Mouse (Mus musculus) forebrain, embryonic 15.5 days (tissue): ENCODE results near the gene Cxcl14. TPM values are rescaled to one million over a fixed set of nuclear protein-coding genes. Genes with fewer than 3 reads are reported as not detected.

Experiments
- ATAC-seq: fragments of 200-750 bp; cut with Nextera tagmentation; replicated peaks from 2 replicates; pipeline ENCODE4 v1.8.0; 2017; ENCODE audit warnings: mild to moderate bottlenecking, moderate TSS enrichment, moderate library complexity
- H3K27ac ChIP-seq: fragments of 300-500 bp; sonication (generic); replicated peaks from 2 replicates; pipeline ENCODE4 v1.5.1; 2015; ENCODE audit warnings: mild to moderate bottlenecking, inconsistent platforms
- H3K27me3 ChIP-seq: fragments of 300-500 bp; sonication (generic); 2 replicates; pipeline ENCODE4 v1.6.1; 2015; ENCODE audit warnings: inconsistent platforms
- H3K36me3 ChIP-seq: fragments of 300-500 bp; sonication (generic); 2 replicates; pipeline ENCODE4 v1.6.1; 2015; ENCODE audit warnings: mild to moderate bottlenecking, inconsistent platforms
- H3K4me1 ChIP-seq: fragments of 300-500 bp; sonication (generic); 2 replicates; pipeline ENCODE4 v1.6.1; 2015; ENCODE audit warnings: inconsistent platforms
- H3K4me2 ChIP-seq: fragments of 300-500 bp; sonication (generic); replicated peaks from 2 replicates; pipeline ENCODE4 v1.6.1; 2015; ENCODE audit warnings: mild to moderate bottlenecking, inconsistent platforms
- H3K4me3 ChIP-seq: fragments of 300-500 bp; sonication (generic); 2 replicates; pipeline ENCODE4 v1.5.1; 2015; ENCODE audit warnings: mild to moderate bottlenecking, inconsistent platforms
- H3K9ac ChIP-seq: fragments of 300-500 bp; sonication (generic); replicated peaks from 2 replicates; pipeline ENCODE4 v1.6.1; 2015; ENCODE audit warnings: mild to moderate bottlenecking, inconsistent platforms
- H3K9me3 ChIP-seq: fragments of 300-500 bp; sonication (generic); 2 replicates; pipeline ENCODE4 v1.6.1; 2016; ENCODE audit warnings: inconsistent platforms
- WGBS: fragments of 180-500 bp; shearing (Covaris S2); methylation state at CpG from one replicate; pipeline ENCODE4 v1.1.7; 2015; ENCODE audit warnings: mixed read lengths; 5-methylcytosine and 5-hydroxymethylcytosine counted together
- polyA plus RNA-seq: library from polyadenylated mRNA; unstranded; fragments of >200 nt; fragmentation: Nextera tagmentation; extraction: Ambion mirVana; gene quantifications from 2 replicates; pipeline ENCODE4 v1.2.1, GENCODE M21; 2015

Cxcl14 gene
- polyA plus RNA-seq, 1 experiment from 2014 or later, result 14.2 TPM

- Histone ChIP-seq H3K27ac (no peak overlapping the region), H3K4me1 (peaks cover 25% of the 10 kb centered on the region), H3K4me2 (peak overlapping the region; percentile 68), H3K27me3 (peaks cover 75% of the 10 kb centered on the region), H3K36me3 (no peaks in the 10 kb centered on the region), H3K9me3 (no peaks in the 10 kb centered on the region), H3K9ac (peak overlapping the region; percentile 27), H3K4me3 (peak overlapping the region; percentile 36)
- WGBS, result under 1% methylated on average over 55 of the region's 55 CpGs
- ATAC-seq, result 0 out of 2 replicates have a peak, but pooled peaks have one; percentile 19
Observed at GRCm38 (mm10) chr13:56259021-56259925, 37.1 kb downstream of the Cxcl14 start.

DNA sequence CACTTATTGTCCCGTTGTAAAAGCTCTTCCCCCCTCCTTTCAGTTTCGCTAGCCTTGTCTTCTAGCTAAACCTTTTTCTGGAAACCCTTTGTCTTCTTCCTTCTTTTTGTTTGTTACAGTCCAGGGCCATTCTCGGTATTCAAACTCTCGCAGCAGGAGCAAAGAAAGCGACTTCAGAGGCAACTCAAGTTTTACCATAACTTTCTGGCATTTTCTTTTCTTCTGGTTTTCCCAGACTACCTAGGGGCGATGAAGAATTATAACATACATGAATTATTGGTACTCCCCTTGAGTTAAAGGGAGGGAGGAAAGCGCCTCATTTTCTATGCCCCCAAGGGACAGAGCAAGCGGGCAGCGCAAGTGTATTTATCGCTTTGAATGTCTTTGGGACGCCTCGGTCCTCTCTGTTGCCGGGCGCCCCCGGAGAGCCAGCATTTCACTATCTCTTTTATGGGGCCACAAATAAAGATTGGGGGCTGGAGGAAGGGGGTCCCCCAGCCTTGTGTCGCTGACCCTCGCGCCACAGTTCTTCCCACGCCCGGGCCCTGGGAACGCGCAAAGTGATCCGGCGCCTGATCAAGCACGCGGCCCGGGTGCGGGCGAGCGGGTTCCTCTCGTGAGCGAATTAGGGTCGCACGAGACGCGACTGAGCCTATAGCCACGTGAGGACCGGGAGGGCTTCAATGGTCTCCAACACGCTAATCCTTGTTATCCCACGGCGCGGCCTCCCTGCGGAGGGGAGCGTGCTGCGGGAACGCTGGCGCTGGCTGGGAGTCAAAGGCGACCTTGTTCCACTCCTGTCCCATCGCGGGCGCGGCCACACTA lies 37.9 kb downstream of the Cxcl14 start:
- H3K4me2 ChIP-seq, result peak overlapping the region; percentile 68
- no peaks in the 10 kb centered on the region for H3K36me3 ChIP-seq
- H3K27me3 ChIP-seq, result peaks cover 82% of the 10 kb centered on the region
- under 1% methylated on average over 52 of the region's 52 CpGs for WGBS
- peak overlapping the region; percentile 27 for H3K9ac ChIP-seq
- no peaks in the 10 kb centered on the region for H3K9me3 ChIP-seq
- peak overlapping the region; percentile 36 for H3K4me3 ChIP-seq
- no peak overlapping the region for H3K27ac ChIP-seq
- peaks cover 25% of the 10 kb centered on the region for H3K4me1 ChIP-seq
- 0 out of 2 replicates have a peak, but pooled peaks have one; percentile 31 for ATAC-seq

DNA sequence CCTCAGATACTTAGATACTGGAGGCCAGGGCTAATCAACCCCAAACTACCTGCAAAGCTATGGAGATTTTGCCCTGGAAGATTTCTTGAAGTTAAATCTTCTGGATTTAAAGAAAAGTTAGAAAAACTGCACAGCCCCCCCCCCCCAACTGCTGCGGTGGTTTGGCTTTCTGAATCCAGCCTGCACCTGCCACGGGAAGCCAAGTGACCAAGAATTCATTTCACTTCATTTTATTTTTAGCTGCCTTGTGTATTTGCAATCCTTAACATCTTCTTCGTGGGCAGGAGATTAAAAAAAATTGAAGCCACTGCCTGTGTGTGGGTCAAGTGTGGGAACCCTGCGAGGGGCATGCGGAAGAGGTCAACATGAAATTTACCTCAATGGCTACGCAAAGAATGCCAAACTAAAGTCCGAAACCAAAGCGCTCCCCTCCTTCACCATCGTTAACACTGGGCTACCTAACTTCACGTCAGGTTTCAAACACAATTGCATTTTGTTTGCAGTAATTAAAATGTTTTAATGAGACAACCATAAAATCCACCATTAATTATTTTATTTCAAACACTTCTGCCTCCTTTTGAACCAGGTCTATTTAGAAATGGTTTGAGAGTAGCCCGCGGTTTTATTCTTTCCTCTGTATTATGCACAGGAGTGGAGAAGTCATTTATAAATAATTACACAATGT lies 38.7 kb downstream of the Cxcl14 start:
- Histone ChIP-seq H3K9ac (no peak overlapping the region), H3K4me3 (no peak overlapping the region), H3K27me3 (peaks cover 87% of the 10 kb centered on the region), H3K27ac (no peak overlapping the region), H3K4me1 (peaks cover 28% of the 10 kb centered on the region), H3K4me2 (no peak overlapping the region), H3K9me3 (no peaks in the 10 kb centered on the region), H3K36me3 (no peaks in the 10 kb centered on the region)
- WGBS, result 6% methylated on average over 12 of the region's 12 CpGs
- no peak for ATAC-seq

DNA sequence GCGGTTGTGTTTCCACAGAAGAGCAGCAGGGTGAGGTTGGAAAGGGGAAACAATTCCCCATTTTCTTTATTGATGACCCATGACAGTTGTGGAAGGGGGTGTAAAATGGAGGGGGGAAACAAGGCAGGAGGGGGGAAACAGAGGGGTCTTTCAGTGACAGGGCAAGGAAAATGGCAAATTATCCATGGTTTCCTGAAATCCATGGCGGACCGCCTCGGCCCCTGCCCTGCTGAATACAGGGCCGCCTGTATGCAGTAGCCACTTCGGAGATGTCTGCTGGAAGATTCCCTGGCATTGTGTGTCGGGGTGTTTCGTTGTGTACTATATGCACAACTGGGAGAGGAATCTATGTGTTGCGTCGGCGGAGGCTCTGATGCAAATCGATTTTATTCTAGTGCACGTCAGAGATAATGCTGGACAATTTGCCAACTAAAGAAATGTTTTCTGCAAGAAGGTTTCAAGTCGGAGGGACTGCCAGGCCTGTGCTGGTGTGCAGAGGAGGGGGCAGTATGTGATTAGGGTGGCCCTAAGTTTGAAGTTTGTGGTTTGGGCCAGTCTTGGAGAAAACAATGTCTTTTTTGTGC lies 39.5 kb downstream of the Cxcl14 start:
- peaks cover 36% of the 10 kb centered on the region for H3K4me1 ChIP-seq
- ATAC-seq, result no peak
- H3K4me2 ChIP-seq, result no peak overlapping the region

DNA sequence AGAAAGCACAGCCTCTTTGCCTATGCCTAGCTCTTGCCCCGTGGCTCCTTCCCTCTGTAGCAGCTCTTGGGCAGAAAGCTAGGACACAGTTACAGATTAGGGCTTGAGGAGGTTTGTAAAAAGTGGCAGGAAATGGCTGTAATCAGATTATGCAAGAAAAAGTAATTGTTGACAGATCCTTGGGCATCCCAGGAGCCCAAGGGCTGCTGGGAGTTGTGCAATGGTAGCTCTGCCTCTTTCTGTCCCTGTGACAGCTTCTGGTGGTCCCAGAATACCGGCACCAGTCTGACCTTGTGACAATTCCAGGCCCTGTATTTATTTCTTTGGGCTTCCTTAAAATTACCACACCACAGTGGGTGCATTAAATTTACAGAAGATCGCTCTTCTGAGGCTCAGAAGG lies 43.0 kb downstream of the Cxcl14 start:
- H3K9me3 ChIP-seq, result no peaks in the 10 kb centered on the region
- H3K27ac ChIP-seq, result no peak overlapping the region
- H3K9ac ChIP-seq, result no peak overlapping the region
- ATAC-seq, result no peak
- H3K36me3 ChIP-seq, result no peaks in the 10 kb centered on the region
- 18% methylated on average over 3 of the region's 3 CpGs for whole genome bisulfite sequencing
- H3K27me3 ChIP-seq, result peaks cover 93% of the 10 kb centered on the region
- H3K4me1 ChIP-seq, result peaks cover 21% of the 10 kb centered on the region
- no peak overlapping the region for H3K4me2 ChIP-seq
- H3K4me3 ChIP-seq, result no peak overlapping the region

More for the DNA sequence above, 39.5 kb downstream of the Cxcl14 start:
- no peaks in the 10 kb centered on the region for H3K9me3 ChIP-seq
- H3K36me3 ChIP-seq, result no peaks in the 10 kb centered on the region
- H3K27ac ChIP-seq, result no peak overlapping the region
- WGBS, result 12% methylated on average over 14 of the region's 14 CpGs
- peaks cover 90% of the 10 kb centered on the region for H3K27me3 ChIP-seq
- H3K9ac ChIP-seq, result no peak overlapping the region
- no peak overlapping the region for H3K4me3 ChIP-seq

DNA sequence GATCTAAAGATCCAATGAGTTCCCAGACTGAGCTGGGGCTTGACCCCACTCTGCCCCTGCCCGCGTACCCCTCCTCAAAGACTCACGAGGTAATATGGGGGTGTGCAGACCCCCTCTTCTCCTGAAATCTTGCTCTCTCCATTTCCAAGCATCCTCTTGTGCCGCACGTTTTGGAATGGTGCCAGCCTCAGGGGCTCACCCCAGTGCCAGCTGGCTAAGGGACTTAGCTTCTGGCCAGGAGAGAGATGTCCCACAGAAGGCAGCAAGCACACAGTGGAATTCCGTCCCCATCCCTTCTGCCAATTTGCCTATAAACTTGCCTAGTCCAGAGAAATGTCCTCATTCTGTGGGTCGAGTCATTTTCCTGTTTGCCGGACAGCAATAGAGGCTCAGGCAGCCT lies 43.6 kb downstream of the Cxcl14 start:
- Histone ChIP-seq H3K27ac (no peak overlapping the region), H3K4me1 (peaks cover 16% of the 10 kb centered on the region), H3K36me3 (no peaks in the 10 kb centered on the region), H3K27me3 (peaks cover 93% of the 10 kb centered on the region), H3K4me3 (peak overlapping the region; percentile 37; the same call in 1 of the 2 replicates), H3K4me2 (peak overlapping the region; percentile 62), H3K9me3 (no peaks in the 10 kb centered on the region), H3K9ac (no peak overlapping the region)
- 7% methylated on average over 8 of the region's 8 CpGs for WGBS
- no peak for ATAC-seq

- Histone ChIP-seq H3K4me3 (peak within 1 kb of the TSS; percentile 37), H3K27me3 (peaks cover 93% of the 10 kb centered on the region), H3K9me3 (no peaks in the 10 kb centered on the region), H3K27ac (no peak within 1 kb of the TSS), H3K36me3 (no peaks in the 10 kb centered on the region), H3K4me1 (peaks cover 16% of the 10 kb centered on the region), H3K9ac (0 out of 2 replicates have a peak within 1 kb of the TSS, but pooled peaks have one; percentile 26), H3K4me2 (peak within 1 kb of the TSS; percentile 62)
- 1% methylated on average over 65 of the region's 65 CpGs for WGBS
- peak; percentile 82 for ATAC-seq
Observed at GRCm38 (mm10) chr13:56251924-56252619, 44.3 kb downstream of the Cxcl14 start, which contains the start of gene Neurog1. Gene Neurog1, minus strand, starts transcription at chr13:56252163.

- Histone ChIP-seq H3K9ac (0 out of 2 replicates have a peak overlapping the region, but pooled peaks have one; percentile 26), H3K27ac (no peak overlapping the region), H3K36me3 (no peaks in the 10 kb centered on the region), H3K9me3 (no peaks in the 10 kb centered on the region), H3K27me3 (peaks cover 93% of the 10 kb centered on the region), H3K4me3 (peak overlapping the region; percentile 37), H3K4me2 (peak overlapping the region; percentile 62), H3K4me1 (peaks cover 16% of the 10 kb centered on the region)
- ATAC-seq, result peak; percentile 6; the same call in 1 of the 2 replicates
- WGBS, result 2% methylated on average over 59 of the region's 59 CpGs
Observed at GRCm38 (mm10) chr13:56251176-56251923, 45.0 kb downstream of the Cxcl14 start.

GRCm38 (mm10) chr13:56250551-56251161 lies 45.7 kb downstream of the Cxcl14 start:
- H3K4me3 ChIP-seq, result no peak overlapping the region
- 2% methylated on average over 14 of the region's 14 CpGs for WGBS
- peaks cover 16% of the 10 kb centered on the region for H3K4me1 ChIP-seq
- no peak for ATAC-seq
- H3K27me3 ChIP-seq, result peaks cover 89% of the 10 kb centered on the region
- no peak overlapping the region for H3K27ac ChIP-seq
- no peak overlapping the region for H3K4me2 ChIP-seq
- no peaks in the 10 kb centered on the region for H3K36me3 ChIP-seq
- no peak overlapping the region for H3K9ac ChIP-seq
- H3K9me3 ChIP-seq, result no peaks in the 10 kb centered on the region
